Mouse (Mus musculus) hindbrain, embryonic 11.5 days (tissue): ENCODE results near the gene Gm49342. TPM values are rescaled to one million over a fixed set of nuclear protein-coding genes. Genes with fewer than 3 reads are reported as not detected.

Experiments used
- ATAC-seq: fragments of 200-750 bp; cut with Nextera tagmentation; 2 replicates; pipeline ENCODE4 v1.8.0; 2017; ENCODE audit warnings: mild to moderate bottlenecking, moderate TSS enrichment, moderate library complexity; ENCODE audit not compliant: low FRiP score
- DNase-seq: peaks from one replicate; pipeline ENCODE4 v3.0.0-alpha.2; 2015; ENCODE audit warnings: low spot score
- H3K27ac ChIP-seq: fragments of 300-500 bp; sonication (generic); 2 replicates; pipeline ENCODE4 v1.5.1; 2014; ENCODE audit warnings: mild to moderate bottlenecking, low read depth, low read length
- H3K27me3 ChIP-seq: fragments of 300-500 bp; sonication (generic); 2 replicates; pipeline ENCODE4 v1.6.1; 2014; ENCODE audit warnings: mild to moderate bottlenecking, low read length, moderate library complexity, mixed read lengths; ENCODE audit not compliant: control insufficient read depth, insufficient read depth
- H3K36me3 ChIP-seq: fragments of 300-500 bp; sonication (generic); 2 replicates; pipeline ENCODE4 v1.6.1; 2014; ENCODE audit warnings: mild to moderate bottlenecking, low read length, moderate library complexity, mixed read lengths; ENCODE audit not compliant: control insufficient read depth, insufficient read depth
- H3K4me1 ChIP-seq: fragments of 300-500 bp; sonication (generic); replicated peaks from 2 replicates; pipeline ENCODE4 v1.6.1; 2014; ENCODE audit warnings: low read length, mixed read lengths; ENCODE audit not compliant: control insufficient read depth, insufficient read depth
- H3K4me2 ChIP-seq: fragments of 300-500 bp; sonication (generic); replicated peaks from 2 replicates; pipeline ENCODE4 v1.6.1; 2014; ENCODE audit warnings: mild to moderate bottlenecking, low read depth, low read length
- H3K4me3 ChIP-seq: fragments of 300-500 bp; sonication (generic); 2 replicates; pipeline ENCODE4 v1.5.1; 2014; ENCODE audit warnings: low read depth, low read length
- H3K9ac ChIP-seq: fragments of 300-500 bp; sonication (generic); 2 replicates; pipeline ENCODE4 v1.6.1; 2014; ENCODE audit warnings: low read depth, low read length
- H3K9me3 ChIP-seq: fragments of 300-500 bp; sonication (generic); 2 replicates; pipeline ENCODE4 v1.6.1; 2016; ENCODE audit warnings: low read length; ENCODE audit not compliant: control insufficient read depth
- WGBS: fragments of 180-500 bp; shearing (Covaris S2); extraction: QIAGEN DNeasy Blood & Tissue Kit; methylation state at CpG from one replicate; pipeline ENCODE4 v1.1.7; 2014; 5-methylcytosine and 5-hydroxymethylcytosine counted together
- polyA plus RNA-seq: library from polyadenylated mRNA; unstranded; fragments of >200 nt; fragmentation: Nextera tagmentation; extraction: Ambion mirVana; gene quantifications from 2 replicates; pipeline ENCODE4 v1.2.1, GENCODE M21; 2014

Gene Gm49342
- polyA plus RNA-seq, 1 experiment from 2014 or later: not detected

GRCm38 (mm10) chr14:51009572-51009971, 65.3 kb downstream of the Gm49342 start:
- no peak for ATAC-seq

More at GRCm38 (mm10) chr14:51009572-51009971, 65.3 kb downstream of the Gm49342 start:
- Histone ChIP-seq H3K27me3 (no peaks in the 10 kb centered on the region), H3K4me3 (no peak overlapping the region), H3K36me3 (no peaks in the 10 kb centered on the region), H3K9ac (no peak overlapping the region), H3K4me2 (no peak overlapping the region), H3K4me1 (no peaks in the 10 kb centered on the region), H3K27ac (no peak overlapping the region), H3K9me3 (no peaks in the 10 kb centered on the region)
- DNase-seq: no peak
- WGBS: 87% methylated on average over 6 of the region's 6 CpGs

Other genes with a start within 250 kb of the Gm49342 start
- not detected in 2 replicates for gene Olfr748, start 237.1 kb upstream of the Gm49342 start, polyA plus RNA-seq
- gene Olfr749, start 199.4 kb upstream of the Gm49342 start, polyA plus RNA-seq: not detected in 2 replicates
- 105 and 106 TPM in 2 replicates for gene Ttc5, start 159.0 kb upstream of the Gm49342 start, polyA plus RNA-seq
- gene Ccnb1ip1, start 136.8 kb upstream of the Gm49342 start, polyA plus RNA-seq: not detected in 2 replicates
- 63.6 and 66.0 TPM in 2 replicates for gene Parp2, start 136.7 kb upstream of the Gm49342 start, polyA plus RNA-seq
- 5.8 and 6.1 TPM in 2 replicates for gene Tep1, start 74.0 kb upstream of the Gm49342 start, polyA plus RNA-seq
- gene Klhl33, start 47.0 kb upstream of the Gm49342 start, polyA plus RNA-seq: 0.11 TPM in 1 of 2 replicates, not detected in the other
- gene Osgep, start 19.6 kb upstream of the Gm49342 start, polyA plus RNA-seq: 146 and 160 TPM in 2 replicates
- 344 and 364 TPM in 2 replicates for gene Apex1, start 19.5 kb upstream of the Gm49342 start, polyA plus RNA-seq
- gene Pip4p1, start 13.7 kb upstream of the Gm49342 start, polyA plus RNA-seq: 53.8 and 55.6 TPM in 2 replicates
- gene Pnp, start 13.4 kb upstream of the Gm49342 start, polyA plus RNA-seq: 62.1 and 63.9 TPM in 2 replicates
- gene Pnp2, start 11.5 kb downstream of the Gm49342 start, polyA plus RNA-seq: 0.36 and 0.52 TPM in 2 replicates
- not detected in 2 replicates for gene Rnase10, start 63.2 kb downstream of the Gm49342 start, polyA plus RNA-seq
- not detected in 2 replicates for gene Rnase9, start 97.4 kb downstream of the Gm49342 start, polyA plus RNA-seq
- gene Rnase11, start 105.6 kb downstream of the Gm49342 start, polyA plus RNA-seq: not detected in 2 replicates
- gene Rnase12, start 113.1 kb downstream of the Gm49342 start, polyA plus RNA-seq: not detected in 2 replicates
- not detected in 2 replicates for gene Olfr750, start 129.9 kb downstream of the Gm49342 start, polyA plus RNA-seq
- gene Rnase4, start 146.6 kb downstream of the Gm49342 start, polyA plus RNA-seq: 17.3 and 19.2 TPM in 2 replicates
- gene Ang, start 146.6 kb downstream of the Gm49342 start, polyA plus RNA-seq: 2.8 and 3.0 TPM in 2 replicates
- 0.15 and 0.24 TPM in 2 replicates for gene Eddm3b, start 169.9 kb downstream of the Gm49342 start, polyA plus RNA-seq
- gene Rnase6, start 179.4 kb downstream of the Gm49342 start, polyA plus RNA-seq: 0.24 TPM in 1 of 2 replicates, not detected in the other
- 0.20 TPM in 1 of 2 replicates, not detected in the other for gene Rnase1, start 202.3 kb downstream of the Gm49342 start, polyA plus RNA-seq
- not detected in 2 replicates for gene Rnase2b, start 217.7 kb downstream of the Gm49342 start, polyA plus RNA-seq